In the genomic region with DNA sequence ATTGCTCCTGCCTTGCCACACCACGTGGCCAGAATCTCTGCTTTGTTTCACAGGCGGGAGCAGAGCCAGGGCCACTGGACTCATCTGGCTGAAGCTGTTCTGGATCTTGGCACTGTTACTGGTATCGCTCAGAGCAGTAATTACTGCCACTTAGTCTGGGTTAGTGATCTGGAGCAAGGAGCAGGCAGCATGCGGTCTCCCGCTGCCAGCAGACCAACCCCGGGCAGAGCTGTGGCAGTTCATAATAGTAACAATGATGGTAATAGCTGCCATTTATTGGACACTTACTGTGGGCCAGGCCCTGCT, we compare ENCODE assay signal across 9 mouse cellular contexts.
DNase-seq lines count a peak whose midpoint lies in the region; ATAC-seq and TF ChIP-seq lines count a peak whose summit lies in the region.
"Had no signal": no experiment of that assay in that cellular context is flagged by ENCODE, and none has a peak within 500 bp of the region (broad histone marks: within the 10 kb centered on the region; RNA-seq: fewer than 3 reads in every experiment).

No protein-coding gene starts in this region.

- no peaks in the 10 kb centered on the region for H3K36me3 ChIP-seq in kidney, embryonic 15.5 days
- H3K36me3 ChIP-seq in intestine, embryonic 15.5 days, result no peaks in the 10 kb centered on the region
- no peaks in the 10 kb centered on the region for H3K36me3 ChIP-seq in limb, embryonic 11.5 days (ENCODE audit: control insufficient read depth, insufficient read depth, low read length)
- H3K36me3 ChIP-seq: G1E had no signal

- H3K27me3 ChIP-seq in kidney, embryonic 15.5 days, result peaks cover 11% of the 10 kb centered on the region; the same call in 1 of the 2 replicates
- no peaks in the 10 kb centered on the region for H3K27me3 ChIP-seq in intestine, embryonic 15.5 days (replicated peaks)
- no peaks in the 10 kb centered on the region for H3K27me3 ChIP-seq in limb, embryonic 11.5 days (ENCODE audit: control insufficient read depth, insufficient read depth, low read length)

- no peak overlapping the region for H3K4me3 ChIP-seq in kidney, embryonic 15.5 days (replicated peaks)
- no peak overlapping the region for H3K4me3 ChIP-seq in intestine, embryonic 15.5 days (replicated peaks)
- H3K4me3 ChIP-seq in limb, embryonic 11.5 days (ENCODE audit: low read depth, low read length), result no peak overlapping the region

- H3K27ac ChIP-seq in kidney, embryonic 15.5 days, result no peak overlapping the region
- H3K27ac ChIP-seq in intestine, embryonic 15.5 days, result no peak overlapping the region
- peak overlapping the region; percentile 79 for H3K27ac ChIP-seq in limb, embryonic 11.5 days (replicated peaks; ENCODE audit: low read depth, low read length)

- H3K4me1 ChIP-seq in kidney, embryonic 15.5 days, result peaks cover 23% of the 10 kb centered on the region
- H3K4me1 ChIP-seq in intestine, embryonic 15.5 days (replicated peaks), result peaks cover 9% of the 10 kb centered on the region; the same call in 1 of the 2 replicates
- peaks cover 17% of the 10 kb centered on the region for H3K4me1 ChIP-seq in limb, embryonic 11.5 days (ENCODE audit: control insufficient read depth, insufficient read depth, low read length)

- ATAC-seq in kidney, embryonic 15.5 days (replicated peaks; ENCODE audit: low FRiP score), result no peak
- ATAC-seq in intestine, embryonic 15.5 days, result 0 out of 2 replicates have a peak, but pooled peaks have one; percentile 23
- 0 out of 2 replicates have a peak, but pooled peaks have one; percentile 16 for ATAC-seq in limb, embryonic 11.5 days (ENCODE audit: insufficient number of reproducible peaks, low FRiP score, low TSS enrichment, low read depth)

- no peak for TF ChIP-seq CTCF in brain, embryonic 14.5 days (IDR thresholded peaks at IDR 0.05; ENCODE audit: borderline replicate concordance, extremely low read depth, insufficient read depth, insufficient read length)

- peak; percentile 75 for DNase-seq in kidney, adult 11 months
- peak; percentile 87 for DNase-seq in brain, embryonic 14.5 days (ENCODE audit: low read depth)
- DNase-seq in limb, embryonic 11.5 days (ENCODE audit: low spot score), result no peak
- DNase-seq in gastrocnemius, postnatal 4 days (ENCODE audit: low spot score in 2 of 2), result no peak
- DNase-seq in spleen, postnatal 36 days (ENCODE audit: low spot score in 2 of 2), result no peak
- no peak for DNase-seq in spleen, postnatal 10 days (ENCODE audit: low spot score in 2 of 2)

- 42% methylated on average over 6 of the region's 6 CpGs for WGBS in kidney, embryonic 15.5 days
- WGBS in intestine, embryonic 15.5 days, result 35% methylated on average over 6 of the region's 6 CpGs
- WGBS in limb, embryonic 11.5 days, result 33% methylated on average over 6 of the region's 6 CpGs

- H3K9me3 ChIP-seq in kidney, embryonic 15.5 days (replicated peaks), result no peaks in the 10 kb centered on the region
- no peaks in the 10 kb centered on the region for H3K9me3 ChIP-seq in intestine, embryonic 15.5 days
- no peaks in the 10 kb centered on the region for H3K9me3 ChIP-seq in limb, embryonic 11.5 days (ENCODE audit: control insufficient read depth, low read length)
- H3K9me3 ChIP-seq: G1E had no signal

- no peak overlapping the region for H3K4me2 ChIP-seq in kidney, embryonic 15.5 days
- no peak overlapping the region for H3K4me2 ChIP-seq in intestine, embryonic 15.5 days (replicated peaks)
- no peak overlapping the region for H3K4me2 ChIP-seq in limb, embryonic 11.5 days (ENCODE audit: low read depth, severe bottlenecking)

- no peak overlapping the region for H3K9ac ChIP-seq in kidney, embryonic 15.5 days
- H3K9ac ChIP-seq in intestine, embryonic 15.5 days, result no peak overlapping the region
- no peak overlapping the region for H3K9ac ChIP-seq in limb, embryonic 11.5 days (ENCODE audit: low read length)

- no peak for TF ChIP-seq POLR2A in brain, embryonic 14.5 days (IDR thresholded peaks at IDR 0.05; ENCODE audit: borderline replicate concordance, extremely low read depth, insufficient read depth, insufficient read length, poor library complexity, severe bottlenecking)

Comparison
In these comparisons a context has a peak if more than half of its experiments do, and no peak if none do; other contexts are left out.
1. DNase-seq: peak in kidney, adult 11 months (single experiment) and brain, embryonic 14.5 days (single experiment); none in limb, embryonic 11.5 days (single experiment), gastrocnemius, postnatal 4 days (0 of 2), spleen, postnatal 36 days (0 of 2) and spleen, postnatal 10 days (0 of 2).